Mouse (Mus musculus) neural tube, embryonic 11.5 days (tissue): Measurements from ENCODE around the gene Bsn. TPM values are rescaled to one million over a fixed set of nuclear protein-coding genes. Genes with fewer than 3 reads are reported as not detected.

Experiments
- ATAC-seq: fragments of 200-750 bp; cut with Nextera tagmentation; 2 replicates; pipeline ENCODE4 v1.8.0; 2017; ENCODE audit warnings: moderate number of reproducible peaks, mild to moderate bottlenecking, moderate TSS enrichment, moderate library complexity; ENCODE audit not compliant: insufficient read depth, low FRiP score, low TSS enrichment
- DNase-seq: peaks from one replicate; pipeline ENCODE4 v3.0.0-alpha.2; 2015; ENCODE audit warnings: low spot score
- H3K27ac ChIP-seq: fragments of 300-500 bp; sonication (generic); 2 replicates; pipeline ENCODE4 v1.5.1; 2014; ENCODE audit warnings: low read depth, mild to moderate bottlenecking, low read length
- H3K27me3 ChIP-seq: fragments of 300-500 bp; sonication (generic); 2 replicates; pipeline ENCODE4 v1.6.1; 2014; ENCODE audit warnings: mild to moderate bottlenecking, low read length, mixed read lengths; ENCODE audit not compliant: control insufficient read depth, insufficient read depth
- H3K36me3 ChIP-seq: fragments of 300-500 bp; sonication (generic); 2 replicates; pipeline ENCODE4 v1.6.1; 2014; ENCODE audit warnings: mild to moderate bottlenecking, low read length, moderate library complexity, mixed read lengths; ENCODE audit not compliant: control insufficient read depth, insufficient read depth
- H3K4me1 ChIP-seq: fragments of 300-500 bp; sonication (generic); 2 replicates; pipeline ENCODE4 v1.6.1; 2014; ENCODE audit warnings: low read length, mixed read lengths; ENCODE audit not compliant: control insufficient read depth, insufficient read depth
- H3K4me2 ChIP-seq: fragments of 300-500 bp; sonication (generic); 2 replicates; pipeline ENCODE4 v1.6.1; 2014; ENCODE audit warnings: low read depth, mild to moderate bottlenecking, moderate library complexity
- H3K4me3 ChIP-seq: fragments of 300-500 bp; sonication (generic); 2 replicates; pipeline ENCODE4 v1.5.1; 2014; ENCODE audit warnings: low read depth, low read length
- H3K9ac ChIP-seq: fragments of 300-500 bp; sonication (generic); 2 replicates; pipeline ENCODE4 v1.6.1; 2014; ENCODE audit warnings: mild to moderate bottlenecking, low read length
- H3K9me3 ChIP-seq: fragments of 300-500 bp; sonication (generic); 2 replicates; pipeline ENCODE4 v1.6.1; 2016; ENCODE audit warnings: low read length; ENCODE audit not compliant: control insufficient read depth
- WGBS: fragments of 180-500 bp; shearing (Covaris S2); extraction: QIAGEN DNeasy Blood & Tissue Kit; methylation state at CpG from one replicate; pipeline ENCODE4 v1.1.7; 2014; 5-methylcytosine and 5-hydroxymethylcytosine counted together
- polyA plus RNA-seq: library from polyadenylated mRNA; unstranded; fragments of >200 nt; fragmentation: Nextera tagmentation; extraction: Ambion mirVana; gene quantifications from 2 replicates; pipeline ENCODE4 v1.2.1, GENCODE M21; 2014

Bsn gene
- polyA plus RNA-seq, 1 experiment from 2014 or later, result 4.3 TPM

DNA sequence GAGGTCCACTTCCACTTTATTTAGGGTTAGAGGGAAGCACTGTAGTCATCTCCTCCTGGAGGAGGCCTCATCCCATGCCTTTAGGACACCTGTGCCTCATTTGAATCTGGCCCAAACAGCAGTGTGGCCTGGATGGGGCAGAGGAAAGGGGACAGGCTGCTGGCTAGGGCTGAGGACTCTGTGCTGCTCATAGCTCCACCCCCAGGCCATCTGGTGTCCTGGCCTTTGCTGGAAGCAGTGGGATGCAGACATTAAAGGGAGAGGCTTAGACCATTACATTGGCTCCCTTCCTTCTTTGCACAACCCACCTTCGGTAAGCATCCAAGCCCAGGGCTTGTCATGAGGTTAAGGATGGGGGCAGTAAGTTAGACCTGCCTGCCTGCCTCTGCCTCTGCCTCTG lies 56.7 kb downstream of the Bsn start:
- no peak overlapping the region for H3K27ac ChIP-seq
- 56% methylated on average over 1 of the region's 1 CpGs for WGBS

DNA sequence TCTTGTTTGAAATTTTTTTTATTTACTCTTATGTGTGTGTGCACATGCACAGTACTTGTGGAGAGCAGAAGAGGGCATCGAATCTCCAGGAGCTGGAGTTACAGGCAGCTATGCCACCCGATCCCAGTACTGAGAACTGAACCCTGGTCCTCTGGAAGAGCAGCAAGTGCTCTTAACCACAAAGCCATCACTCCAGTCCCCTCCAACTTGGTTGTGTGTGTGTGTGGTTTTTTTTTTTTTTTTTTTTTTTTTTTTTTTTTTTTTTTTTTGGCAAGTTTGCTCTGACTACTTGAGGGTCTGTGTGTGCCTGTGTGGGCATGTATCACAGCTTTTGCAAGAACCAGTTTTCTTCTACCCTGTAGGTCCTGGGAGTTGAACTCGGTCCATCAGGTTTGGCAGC lies 57.8 kb downstream of the Bsn start:
- no peak for ATAC-seq
- Histone ChIP-seq H3K27me3 (no peaks in the 10 kb centered on the region), H3K4me2 (no peak overlapping the region), H3K4me3 (no peak overlapping the region), H3K27ac (no peak overlapping the region), H3K9ac (no peak overlapping the region), H3K4me1 (no peaks in the 10 kb centered on the region), H3K9me3 (no peaks in the 10 kb centered on the region), H3K36me3 (no peaks in the 10 kb centered on the region)
- no peak for DNase-seq
- WGBS, result 95% methylated on average over 3 of the region's 3 CpGs

More for the DNA sequence above, 56.7 kb downstream of the Bsn start:
- Histone ChIP-seq H3K9me3 (no peaks in the 10 kb centered on the region), H3K36me3 (no peaks in the 10 kb centered on the region), H3K4me1 (no peaks in the 10 kb centered on the region), H3K9ac (no peak overlapping the region), H3K27me3 (no peaks in the 10 kb centered on the region), H3K4me3 (no peak overlapping the region), H3K4me2 (no peak overlapping the region)
- ATAC-seq (no peak), DNase-seq (no peak)

DNA sequence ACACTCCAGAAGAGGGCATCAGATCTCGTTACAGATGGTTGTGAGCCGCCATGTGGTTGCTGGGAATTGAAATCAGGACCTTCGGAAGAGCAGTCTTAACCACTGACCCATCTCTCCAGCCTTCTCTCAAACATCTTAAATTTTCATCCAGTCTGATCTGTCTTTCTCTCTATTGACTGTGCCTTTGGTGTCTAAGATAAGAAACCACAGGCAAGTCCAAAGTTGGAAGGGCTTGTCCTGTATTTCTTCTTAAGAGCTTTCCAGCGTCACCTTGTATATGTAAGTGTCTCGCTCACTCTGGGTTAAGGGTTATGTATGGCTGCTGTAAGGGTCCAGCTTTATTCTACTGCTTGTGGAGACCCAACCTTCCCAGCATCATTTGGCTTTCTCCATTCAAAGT lies 58.7 kb downstream of the Bsn start:
- no peak overlapping the region for H3K4me2 ChIP-seq
- H3K9ac ChIP-seq, result no peak overlapping the region
- 88% methylated on average over 5 of the region's 5 CpGs for WGBS
- no peaks in the 10 kb centered on the region for H3K9me3 ChIP-seq
- H3K4me3 ChIP-seq, result no peak overlapping the region
- no peaks in the 10 kb centered on the region for H3K27me3 ChIP-seq
- H3K4me1 ChIP-seq, result no peaks in the 10 kb centered on the region
- DNase-seq, result no peak
- no peak for ATAC-seq
- no peak overlapping the region for H3K27ac ChIP-seq
- H3K36me3 ChIP-seq, result no peaks in the 10 kb centered on the region

DNA sequence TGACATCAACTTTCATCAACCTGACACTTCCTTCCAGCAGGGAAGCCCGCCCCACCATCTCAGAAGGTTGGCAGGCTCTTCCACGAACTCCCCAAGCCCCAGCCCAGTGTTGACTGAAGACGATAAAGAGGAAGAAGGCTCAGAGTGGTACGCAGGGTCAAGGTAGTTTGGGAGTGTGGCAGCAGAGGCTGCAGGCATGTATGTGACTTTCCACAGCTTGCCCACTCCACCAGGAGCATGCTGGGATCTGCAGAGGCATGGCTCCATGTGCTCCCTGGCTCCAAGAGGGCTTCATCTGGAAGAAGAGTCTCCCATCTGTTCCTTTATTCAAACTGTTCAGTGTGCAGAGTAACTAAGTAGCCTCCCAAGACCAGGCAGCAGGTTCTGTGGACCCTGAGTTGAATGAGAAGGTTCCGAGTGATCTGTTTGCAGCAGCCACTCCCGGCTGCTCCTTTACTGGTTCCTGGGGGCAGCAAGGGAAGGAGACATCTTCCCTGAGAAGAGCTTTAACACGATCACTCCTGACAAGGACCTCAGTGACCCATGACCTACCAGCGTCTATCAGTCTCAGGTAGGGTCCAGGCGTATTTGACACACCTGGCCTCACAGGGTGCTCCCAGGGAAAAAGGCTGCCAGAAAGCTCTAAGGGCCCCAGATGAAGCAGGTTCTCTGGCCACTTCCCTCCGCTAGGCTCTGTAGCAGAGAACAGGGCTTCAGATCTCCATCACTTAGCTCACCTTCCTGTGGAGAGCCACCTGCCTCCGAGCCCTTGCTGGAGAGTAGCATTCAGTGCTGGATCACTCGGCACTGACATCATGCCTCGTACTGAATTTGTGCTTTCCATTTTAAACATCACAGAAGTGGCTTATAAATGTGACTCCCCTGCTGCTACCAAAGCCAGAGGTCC lies 60.9 kb downstream of the Bsn start:
- no peak overlapping the region for H3K27ac ChIP-seq
- no peaks in the 10 kb centered on the region for H3K27me3 ChIP-seq
- no peak overlapping the region for H3K4me3 ChIP-seq
- H3K9me3 ChIP-seq, result no peaks in the 10 kb centered on the region
- ATAC-seq (no peak), DNase-seq (no peak)
- H3K9ac ChIP-seq, result no peak overlapping the region
- H3K4me1 ChIP-seq, result no peaks in the 10 kb centered on the region
- WGBS, result 86% methylated on average over 13 of the region's 13 CpGs
- H3K36me3 ChIP-seq, result peaks cover 2% of the 10 kb centered on the region; the same call in 1 of the 2 replicates
- no peak overlapping the region for H3K4me2 ChIP-seq

DNA sequence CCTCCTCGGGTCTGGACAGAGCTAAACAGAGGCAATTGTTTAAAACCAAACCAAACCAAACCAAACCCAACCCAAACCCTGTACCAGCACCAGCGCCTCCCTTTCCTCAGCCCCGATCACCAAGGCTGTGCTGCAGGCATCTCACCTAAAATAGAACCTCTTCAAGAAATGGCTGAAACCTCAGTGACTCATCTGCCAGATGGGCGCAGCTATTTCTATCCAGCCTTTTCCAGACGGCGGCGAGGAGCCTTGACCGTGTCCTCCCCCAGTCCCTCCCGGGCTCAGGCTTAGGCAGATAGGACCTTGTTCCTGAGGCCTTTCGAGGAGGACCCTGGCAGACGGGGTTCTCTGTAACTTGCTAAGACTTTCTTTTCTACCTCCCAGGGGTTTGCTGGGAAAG lies 61.9 kb downstream of the Bsn start:
- WGBS, result 88% methylated on average over 11 of the region's 11 CpGs
- DNase-seq, result no peak

DNA sequence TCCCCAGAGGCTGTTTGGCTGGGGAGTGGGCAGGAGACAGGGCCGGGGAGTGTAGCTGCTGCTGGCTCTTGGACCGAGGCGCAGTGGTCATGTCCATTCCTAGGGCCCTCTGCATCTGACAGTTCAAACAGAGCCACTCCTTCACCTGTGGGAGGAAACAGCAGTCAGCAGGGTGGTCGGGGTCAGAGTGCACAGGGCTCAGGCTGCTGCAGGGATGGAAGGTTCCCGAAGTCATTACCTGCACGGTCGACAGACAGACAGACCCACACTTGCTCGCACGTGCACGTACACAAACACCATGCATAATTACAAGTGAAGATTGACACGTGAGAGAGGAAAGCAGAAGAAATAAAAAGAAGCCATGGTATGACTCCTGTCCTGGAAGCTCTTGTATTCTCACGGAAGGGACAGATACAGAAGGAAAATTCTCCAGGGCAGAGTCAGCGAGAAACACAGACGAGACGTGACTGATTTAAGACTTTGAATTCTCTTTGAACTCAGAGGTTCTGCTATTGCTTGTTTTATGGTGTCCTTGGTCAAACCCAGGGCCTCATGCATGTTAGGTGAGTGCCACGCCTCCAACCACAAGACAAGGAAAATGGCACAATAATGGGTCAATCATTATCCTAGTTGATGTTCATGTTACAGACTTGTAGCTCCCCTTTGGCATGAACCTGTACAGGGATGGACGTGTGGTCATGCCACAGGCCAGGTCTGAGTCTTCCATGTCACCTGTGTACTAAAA lies 63.6 kb downstream of the Bsn start:
- Histone ChIP-seq H3K4me3 (no peak overlapping the region), H3K27ac (no peak overlapping the region), H3K4me1 (no peaks in the 10 kb centered on the region), H3K9ac (no peak overlapping the region), H3K27me3 (no peaks in the 10 kb centered on the region), H3K4me2 (no peak overlapping the region), H3K9me3 (no peaks in the 10 kb centered on the region), H3K36me3 (peaks cover 2% of the 10 kb centered on the region; the same call in 1 of the 2 replicates)
- WGBS, result 81% methylated on average over 17 of the region's 17 CpGs
- ATAC-seq (no peak), DNase-seq (no peak)

More for the DNA sequence above, 61.9 kb downstream of the Bsn start:
- Histone ChIP-seq H3K9ac (no peak overlapping the region), H3K9me3 (no peaks in the 10 kb centered on the region), H3K4me1 (no peaks in the 10 kb centered on the region), H3K36me3 (peaks cover 2% of the 10 kb centered on the region; the same call in 1 of the 2 replicates), H3K4me2 (no peak overlapping the region), H3K27ac (no peak overlapping the region), H3K4me3 (no peak overlapping the region), H3K27me3 (no peaks in the 10 kb centered on the region)
- no peak for ATAC-seq

DNA sequence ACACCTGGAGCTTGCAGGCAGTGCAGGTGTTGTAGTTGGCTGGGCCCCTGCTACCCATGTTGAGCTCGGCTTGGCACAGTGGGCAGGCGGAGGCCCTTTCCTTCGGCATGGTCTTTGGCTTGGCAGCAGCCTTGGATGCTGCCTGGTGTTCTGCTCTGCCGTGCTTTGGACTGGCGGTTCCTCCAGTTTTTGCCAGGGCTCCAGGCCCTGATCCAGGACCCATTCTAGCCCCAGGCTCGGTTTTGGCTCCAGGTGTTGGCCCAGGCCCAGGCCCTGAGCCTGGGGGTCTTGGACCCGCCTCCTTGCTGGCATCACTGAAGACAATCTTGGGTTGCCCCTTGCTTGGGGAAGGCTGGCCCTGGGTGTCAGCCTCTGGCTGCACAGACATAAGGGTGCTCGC lies 64.5 kb downstream of the Bsn start:
- Histone ChIP-seq H3K27me3 (no peaks in the 10 kb centered on the region), H3K9ac (no peak overlapping the region), H3K4me3 (no peak overlapping the region), H3K36me3 (peaks cover 2% of the 10 kb centered on the region; the same call in 1 of the 2 replicates), H3K4me2 (no peak overlapping the region), H3K4me1 (no peaks in the 10 kb centered on the region), H3K9me3 (no peaks in the 10 kb centered on the region), H3K27ac (no peak overlapping the region)
- no peak for ATAC-seq
- WGBS, result 95% methylated on average over 8 of the region's 8 CpGs
- DNase-seq, result no peak

DNA sequence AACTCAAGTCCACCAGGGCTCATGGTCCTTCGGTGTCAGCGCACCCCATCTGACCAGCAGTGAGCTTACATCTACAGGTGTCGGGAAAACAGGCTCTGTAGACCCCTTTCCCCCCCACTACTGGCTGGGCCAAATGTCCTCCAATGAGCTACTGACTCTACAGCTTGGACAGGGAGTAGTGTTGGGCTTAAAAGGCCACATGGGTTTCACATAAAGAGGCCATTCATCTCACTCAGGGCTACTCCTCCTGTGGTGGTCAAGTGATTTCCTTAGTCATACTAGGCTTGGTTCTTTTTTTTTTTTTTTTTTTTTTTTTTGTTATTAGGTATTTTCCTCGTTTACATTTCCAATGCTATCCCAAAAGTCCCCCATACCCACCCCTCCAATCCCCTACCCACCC lies 66.3 kb downstream of the Bsn start:
- Histone ChIP-seq H3K27me3 (no peaks in the 10 kb centered on the region), H3K9ac (no peak overlapping the region), H3K36me3 (peaks cover 2% of the 10 kb centered on the region; the same call in 1 of the 2 replicates), H3K9me3 (no peaks in the 10 kb centered on the region), H3K4me3 (no peak overlapping the region), H3K4me2 (no peak overlapping the region), H3K27ac (no peak overlapping the region), H3K4me1 (no peaks in the 10 kb centered on the region)
- ATAC-seq, result no peak
- WGBS, result 82% methylated on average over 4 of the region's 4 CpGs
- DNase-seq, result no peak
